Mouse (Mus musculus): Measurements from ENCODE around the gene Stk26.

Gene Stk26

GRCm38 (mm10) chrX:50840847-50841560 lies at the start of gene Stk26:
TSS of gene Stk26 (plus strand) at chrX:50841047.
- DNase-seq, result peak; percentile 87

- DNase-seq, result no peak
Observed at GRCm38 (mm10) chrX:50793005-50793680, 47.7 kb upstream of the Stk26 start.

GRCm38 (mm10) chrX:50797798-50798197 lies 43.0 kb upstream of the Stk26 start:
- DNase-seq, result no peak

- DNase-seq, result no peak
Observed at GRCm38 (mm10) chrX:50798571-50798970, 42.3 kb upstream of the Stk26 start.

- DNase-seq, result no peak
Observed at GRCm38 (mm10) chrX:50799656-50800188, 41.1 kb upstream of the Stk26 start.

GRCm38 (mm10) chrX:50805654-50806053 lies 35.2 kb upstream of the Stk26 start:
- peak; percentile 14 for DNase-seq

GRCm38 (mm10) chrX:50823856-50824255 lies 17.0 kb upstream of the Stk26 start:
- DNase-seq, result no peak

- no peak for DNase-seq
Observed at GRCm38 (mm10) chrX:50835592-50835991, 5.3 kb upstream of the Stk26 start.

- peak; percentile 47 for DNase-seq
Observed at GRCm38 (mm10) chrX:50836029-50836691, 4.7 kb upstream of the Stk26 start.

GRCm38 (mm10) chrX:50841587-50841986 lies 740 bp downstream of the Stk26 start:
- DNase-seq, result peak; percentile 61

GRCm38 (mm10) chrX:50842046-50842445 lies 1.2 kb downstream of the Stk26 start:
- DNase-seq, result peak; percentile 51

GRCm38 (mm10) chrX:50850428-50851184 lies 9.8 kb downstream of the Stk26 start:
- no peak for DNase-seq

GRCm38 (mm10) chrX:50863771-50864170 lies 22.9 kb downstream of the Stk26 start:
- DNase-seq, result no peak

GRCm38 (mm10) chrX:50864734-50865133 lies 23.9 kb downstream of the Stk26 start:
- no peak for DNase-seq

GRCm38 (mm10) chrX:50874246-50875002 lies 33.6 kb downstream of the Stk26 start:
- no peak for DNase-seq

- no peak for DNase-seq
Observed at GRCm38 (mm10) chrX:50887999-50888398, 47.2 kb downstream of the Stk26 start.

GRCm38 (mm10) chrX:50903497-50903896 lies 62.6 kb downstream of the Stk26 start:
- no peak for DNase-seq

GRCm38 (mm10) chrX:50909915-50910314 lies 69.1 kb downstream of the Stk26 start:
- DNase-seq, result no peak

GRCm38 (mm10) chrX:50917389-50917788 lies 76.5 kb downstream of the Stk26 start:
- DNase-seq, result no peak

GRCm38 (mm10) chrX:50918754-50919153 lies 77.9 kb downstream of the Stk26 start:
- no peak for DNase-seq

- DNase-seq, result peak; percentile 16
Observed at GRCm38 (mm10) chrX:50924629-50925364, 84.0 kb downstream of the Stk26 start.

Data from thymus, postnatal 4 days (tissue).